Mouse (Mus musculus) liver, embryonic 14.5 days (tissue): Measurements from ENCODE around the gene Gm9958.

ENCODE experiments used
- CTCF ChIP-seq: IDR thresholded peaks from 2 replicates; pipeline ENCODE4 v1.5.1; 2016; ENCODE audit warnings: antibody characterized with exemption, low read depth, control low read depth
- EP300 ChIP-seq: IDR thresholded peaks from 2 replicates; pipeline ENCODE4 v1.6.1; 2016; ENCODE audit warnings: antibody characterized with exemption, low read depth

DNA sequence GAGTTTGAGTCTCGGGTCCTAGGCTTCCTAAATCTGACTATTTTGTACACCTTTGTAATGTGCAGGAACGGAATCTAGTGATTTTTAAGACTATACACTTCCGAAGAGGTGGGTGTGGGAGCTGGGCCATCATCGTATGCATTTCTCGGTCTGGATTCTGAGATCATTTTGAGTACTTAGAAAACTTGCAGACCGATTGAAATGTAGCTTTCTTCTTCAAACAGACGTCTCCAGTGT is at the start of gene Gm9958:
- TF ChIP-seq CTCF (no peak), EP300 (no peak)
